Mouse (Mus musculus): ENCODE data around the gene Gfi1b. TPM values are rescaled to one million over a fixed set of nuclear protein-coding genes. Genes with fewer than 3 reads are reported as not detected.

The Gfi1b gene
- polyA plus RNA-seq, 1 experiment: 0.10 TPM

DNA sequence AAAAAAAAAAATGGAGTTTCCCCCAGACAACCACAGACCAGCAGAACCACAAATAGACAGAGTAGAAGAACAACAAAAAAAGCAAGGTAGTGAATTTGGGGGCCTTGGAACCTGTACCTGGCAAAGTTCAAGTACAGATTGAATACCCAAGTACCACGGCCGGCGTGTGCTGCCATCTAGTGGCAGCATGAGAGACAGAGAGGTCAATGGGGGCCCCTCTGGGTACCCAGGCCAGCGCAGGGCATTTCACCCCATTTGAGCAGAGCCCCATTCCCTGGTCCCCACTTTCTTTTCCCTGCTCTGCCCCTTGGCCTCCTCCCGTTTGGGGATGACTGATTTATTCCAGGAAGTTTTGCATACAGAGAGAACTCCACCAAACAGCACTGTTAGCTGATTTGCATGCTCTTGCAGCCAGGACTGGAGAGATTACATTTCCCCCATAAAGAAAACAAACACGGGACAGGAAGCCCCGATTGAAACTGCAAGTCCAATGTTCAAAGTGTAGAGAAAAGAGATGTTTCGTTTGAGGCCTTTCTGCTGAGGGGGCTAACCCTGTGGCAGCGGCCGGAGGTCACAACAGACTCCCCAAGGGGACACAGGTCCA, 841 bp upstream of the Gfi1b start:
- DNase-seq (ENCODE audit: low spot score): no peak

- no peak for DNase-seq (ENCODE audit: low spot score)
Observed at GRCm38 (mm10) chr2:28621111-28621510, 671 bp downstream of the Gfi1b start.

- no peak for DNase-seq (ENCODE audit: low spot score)
Observed at GRCm38 (mm10) chr2:28620522-28620921, 1.3 kb downstream of the Gfi1b start.

DNA sequence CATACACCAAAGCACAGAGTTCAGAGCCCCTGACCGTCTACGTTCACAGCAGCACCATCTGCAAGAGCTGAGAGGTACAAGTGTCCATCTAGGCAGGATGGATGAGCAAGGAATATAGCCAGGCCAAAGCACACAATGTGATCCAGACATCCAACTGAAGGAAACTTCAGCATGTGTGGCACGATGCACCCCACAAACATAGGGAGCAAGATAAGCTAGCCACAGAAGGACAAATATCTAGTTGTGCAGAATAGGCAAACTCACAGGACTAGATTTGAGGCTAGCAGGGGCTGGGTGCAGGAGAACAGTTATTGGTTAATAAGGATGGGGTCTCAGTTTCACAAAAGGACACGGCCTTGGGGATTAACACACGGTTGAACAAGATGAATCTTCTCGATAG, 2.4 kb downstream of the Gfi1b start:
- DNase-seq (ENCODE audit: low spot score): no peak

- DNase-seq (ENCODE audit: low spot score): no peak
Observed at GRCm38 (mm10) chr2:28618777-28619336, 2.9 kb downstream of the Gfi1b start.

- no peak for DNase-seq (ENCODE audit: low spot score)
Observed at GRCm38 (mm10) chr2:28617498-28618486, 4.0 kb downstream of the Gfi1b start.

- no peak for DNase-seq (ENCODE audit: low spot score)
Observed at GRCm38 (mm10) chr2:28616874-28617273, 4.9 kb downstream of the Gfi1b start.

GRCm38 (mm10) chr2:28616358-28616757, 5.4 kb downstream of the Gfi1b start:
- no peak for DNase-seq (ENCODE audit: low spot score)

GRCm38 (mm10) chr2:28613599-28613998, 8.2 kb downstream of the Gfi1b start:
- no peak for DNase-seq (ENCODE audit: low spot score)

GRCm38 (mm10) chr2:28612436-28613063, 9.2 kb downstream of the Gfi1b start:
- DNase-seq (ENCODE audit: low spot score): no peak

GRCm38 (mm10) chr2:28611407-28611787, 10.4 kb downstream of the Gfi1b start:
- DNase-seq (ENCODE audit: low spot score): no peak

GRCm38 (mm10) chr2:28610716-28611406, 10.9 kb downstream of the Gfi1b start:
- DNase-seq (ENCODE audit: low spot score): no peak

DNA sequence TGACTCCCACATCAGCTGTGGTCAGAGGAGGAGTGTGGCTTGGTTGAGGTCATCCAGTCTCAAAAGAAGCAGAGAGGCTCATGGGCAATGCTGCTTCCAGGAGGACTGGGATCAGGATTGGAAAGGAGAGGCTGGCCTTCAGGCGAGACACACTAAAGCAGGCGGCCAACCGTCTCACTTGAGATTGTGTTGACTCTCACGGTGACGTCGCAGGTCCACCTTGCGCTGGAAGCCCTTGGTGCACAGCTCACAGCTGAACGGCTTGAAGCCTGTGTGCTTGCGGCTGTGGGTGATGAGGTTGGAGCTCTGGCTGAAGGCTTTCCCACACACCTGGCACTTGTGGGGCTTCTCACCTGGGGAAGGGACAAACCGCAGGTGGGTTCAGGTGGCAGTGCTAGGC, 11.9 kb downstream of the Gfi1b start:
- no peak for DNase-seq (ENCODE audit: low spot score)

DNA sequence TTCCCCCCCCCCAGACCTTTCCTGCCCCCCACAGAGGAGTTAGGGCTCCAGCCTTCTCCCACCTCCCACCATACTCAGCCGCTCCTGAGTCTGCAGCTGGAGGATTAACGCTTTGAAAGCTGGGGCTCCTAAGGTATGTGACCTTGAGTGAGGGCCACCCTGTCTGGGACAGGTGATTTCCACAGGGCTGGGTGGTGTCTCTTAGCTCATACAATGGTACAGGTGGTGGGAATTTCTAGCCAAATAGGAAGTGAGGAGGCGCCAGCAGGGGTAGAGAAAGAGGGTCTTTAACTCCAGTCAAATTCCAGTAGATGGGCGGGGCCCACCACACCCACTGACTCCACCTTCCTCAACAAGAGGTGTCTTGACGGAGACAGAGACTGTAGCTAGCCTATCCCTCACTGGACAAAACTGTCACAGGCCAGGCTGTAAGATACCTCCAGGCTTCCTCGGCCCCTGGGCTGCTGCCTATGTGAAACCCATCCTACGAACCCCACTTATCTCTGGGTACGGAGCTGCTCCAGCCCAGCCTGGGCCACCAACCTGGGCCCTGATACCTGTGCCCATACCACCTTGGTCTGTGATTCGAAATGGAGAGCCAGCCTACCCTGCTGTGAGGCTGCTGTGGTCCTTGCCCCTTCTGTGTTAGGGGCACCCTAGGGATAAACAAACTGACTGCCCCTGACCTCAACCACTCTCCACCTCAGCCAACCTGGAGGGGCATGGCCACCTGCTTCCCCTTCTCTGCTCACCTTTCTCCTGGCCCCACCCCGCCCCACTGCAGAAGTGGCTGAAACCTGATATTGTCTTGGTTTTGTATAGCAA, 14.2 kb downstream of the Gfi1b start:
- no peak for DNase-seq (ENCODE audit: low spot score)

- DNase-seq (ENCODE audit: low spot score): no peak
Observed at GRCm38 (mm10) chr2:28606601-28607340, 15.0 kb downstream of the Gfi1b start.

DNA sequence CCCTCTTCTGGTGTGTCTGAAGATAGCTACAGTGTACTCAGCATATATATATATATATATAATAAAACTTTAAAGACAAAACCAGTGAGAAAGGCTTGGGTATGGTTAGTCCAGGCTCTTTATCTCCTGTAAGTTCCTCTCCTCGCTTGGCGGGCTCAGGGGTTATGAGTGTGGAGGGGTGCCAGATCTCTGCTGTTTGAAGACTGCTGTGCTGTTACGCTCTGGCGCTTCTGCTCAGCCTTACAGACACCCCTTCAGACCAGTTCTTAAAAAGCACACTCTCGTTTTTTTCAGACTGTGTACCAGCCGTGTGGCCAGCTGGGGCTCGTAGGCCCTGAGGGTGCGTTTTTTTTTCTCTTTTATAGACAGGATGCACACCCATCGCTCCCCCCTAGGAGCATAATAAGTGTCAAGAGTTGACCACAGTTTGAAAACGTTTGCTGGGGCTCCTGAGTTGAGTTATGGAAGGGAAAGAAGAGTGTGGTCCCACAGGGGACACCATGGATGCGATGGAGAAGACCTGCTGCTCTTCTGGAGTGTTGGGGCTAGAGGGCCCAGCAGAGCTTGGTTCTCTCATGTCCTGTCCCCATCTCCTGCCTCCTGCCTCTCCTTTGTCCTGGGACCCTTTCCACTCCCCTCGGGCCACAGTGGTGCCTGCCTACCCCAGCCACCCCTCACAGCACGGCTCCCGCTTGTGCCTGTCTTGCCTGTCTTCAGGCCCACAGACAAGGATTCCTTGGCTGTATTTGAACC, 15.8 kb downstream of the Gfi1b start:
- no peak for DNase-seq (ENCODE audit: low spot score)

- DNase-seq (ENCODE audit: low spot score): no peak
Observed at GRCm38 (mm10) chr2:28603542-28603941, 18.2 kb downstream of the Gfi1b start.

- no peak for DNase-seq (ENCODE audit: low spot score)
Observed at GRCm38 (mm10) chr2:28601720-28602590, 19.8 kb downstream of the Gfi1b start.

DNA sequence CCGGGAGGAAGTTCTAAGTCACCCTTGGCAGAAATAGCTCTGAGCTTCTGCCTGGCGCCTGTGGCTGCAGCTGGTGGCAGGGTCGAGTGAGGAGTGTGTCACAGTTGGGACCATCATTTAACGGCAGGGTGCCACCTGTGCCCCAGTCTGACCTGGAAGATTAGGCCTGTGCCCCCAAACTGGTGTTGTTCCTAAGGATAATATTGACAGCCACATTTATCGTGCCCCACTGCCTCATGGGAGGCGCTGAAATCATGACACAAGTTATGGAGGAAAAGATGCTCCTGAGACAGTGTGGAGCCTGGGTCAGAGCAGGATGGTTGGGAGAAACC, 22.2 kb downstream of the Gfi1b start:
- DNase-seq (ENCODE audit: low spot score): no peak

Measured in urinary bladder, adult 2 months (tissue).